In the genomic region with DNA sequence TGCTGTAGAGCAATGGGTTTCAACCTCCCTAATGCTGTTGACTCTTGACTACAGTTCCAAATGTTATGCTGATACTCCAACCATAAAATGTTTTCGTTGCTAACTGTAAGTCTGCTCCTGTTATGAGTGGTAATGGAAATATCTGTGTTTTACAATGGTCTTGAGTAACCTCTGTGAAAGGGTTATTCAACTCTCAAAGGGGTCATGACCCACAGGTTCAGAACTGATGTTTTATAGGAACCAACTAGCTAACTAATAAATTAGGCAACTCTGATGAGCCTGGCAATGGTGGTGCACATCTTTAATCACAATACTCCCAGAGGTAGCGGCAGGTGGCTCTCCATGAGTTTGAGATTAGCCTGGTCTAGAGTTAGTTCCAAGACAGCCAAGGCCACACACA, we compare ENCODE assay signal across 23 mouse cellular contexts. TPM values are rescaled to one million over a fixed set of nuclear protein-coding genes. Genes with fewer than 3 reads are reported as not detected.
DNase-seq lines count a peak whose midpoint lies in the region; ATAC-seq and TF ChIP-seq lines count a peak whose summit lies in the region.
"Had no signal": no experiment of that assay in that cellular context is flagged by ENCODE, and none has a peak within 500 bp of the region (broad histone marks: within the 10 kb centered on the region; RNA-seq: fewer than 3 reads in every experiment).

No protein-coding gene starts in this region.

- H3K4me2 ChIP-seq in liver, postnatal 0 days (ENCODE audit: low read depth, low read length) = 0 out of 2 replicates have a peak overlapping the region, but pooled peaks have one; percentile 31
- no peak overlapping the region for H3K4me2 ChIP-seq in liver, embryonic 11.5 days
- H3K4me2 ChIP-seq: embryonic facial prominence, embryonic 12.5 days; forebrain, embryonic 13.5 days; forebrain, embryonic 15.5 days had no signal

- H3K9ac ChIP-seq in liver, postnatal 0 days (replicated peaks) = no peak overlapping the region
- H3K9ac ChIP-seq in liver, embryonic 11.5 days (ENCODE audit: low read depth, low read length) = no peak overlapping the region
- 0 out of 2 replicates have a peak overlapping the region, but pooled peaks have one; percentile 29 for H3K9ac ChIP-seq in ES-Bruce4 (ENCODE audit: low read depth, poor library complexity, severe bottlenecking)
- H3K9ac ChIP-seq: embryonic facial prominence, embryonic 12.5 days; forebrain, embryonic 13.5 days; forebrain, embryonic 15.5 days; forebrain, postnatal 0 days had no signal

- H3K9me3 ChIP-seq in liver, postnatal 0 days (ENCODE audit: low read length) = peaks cover 8% of the 10 kb centered on the region; the same call in 1 of the 2 replicates
- H3K9me3 ChIP-seq in liver, embryonic 11.5 days (ENCODE audit: control insufficient read depth, low read length) = no peaks in the 10 kb centered on the region; the same call in 1 of the 2 replicates
- H3K9me3 ChIP-seq in ES-Bruce4 (replicated peaks; ENCODE audit: control insufficient read depth, insufficient read depth, low read length, poor library complexity, severe bottlenecking) = peaks cover 3% of the 10 kb centered on the region; the same call in 1 of the 2 replicates
- H3K9me3 ChIP-seq: forebrain, embryonic 15.5 days had no signal

- no peaks in the 10 kb centered on the region; the same call in 1 of the 2 replicates for H3K4me1 ChIP-seq in kidney, adult 2 months (ENCODE audit: control insufficient read depth, insufficient read depth, low read length)
- no peaks in the 10 kb centered on the region for H3K4me1 ChIP-seq in liver, postnatal 0 days (ENCODE audit: insufficient read depth)
- no peaks in the 10 kb centered on the region for H3K4me1 ChIP-seq in liver, embryonic 11.5 days (replicated peaks; ENCODE audit: control insufficient read depth, insufficient read depth, low read length)
- H3K4me1 ChIP-seq in ES-Bruce4 (ENCODE audit: control insufficient read depth, insufficient read depth, low read length) = peaks cover 5% of the 10 kb centered on the region
- H3K4me1 ChIP-seq: embryonic facial prominence, embryonic 12.5 days; forebrain, embryonic 13.5 days; forebrain, embryonic 15.5 days had no signal

- no peak for TF ChIP-seq POLR2A in kidney, adult 2 months (IDR thresholded peaks at IDR 0.05; ENCODE audit: low read depth, low read length)
- TF ChIP-seq POLR2A in ES-Bruce4 (IDR thresholded peaks at IDR 0.05; ENCODE audit: insufficient read depth, low read length) = no peak

- no peak for TF ChIP-seq CTCF in kidney, adult 2 months (conservative IDR thresholded peaks at IDR 0.05; ENCODE audit: insufficient read depth, insufficient read length, low read depth, low read length)
- no peak for TF ChIP-seq CTCF in liver, postnatal 0 days (IDR thresholded peaks at IDR 0.05; ENCODE audit: low read depth)
- no peak for TF ChIP-seq CTCF in ES-Bruce4 (IDR thresholded peaks at IDR 0.05; ENCODE audit: low read depth, low read length)

- no peak for DNase-seq in kidney, adult 2 months
- no peak for DNase-seq in kidney, adult 18-20 months
- DNase-seq in liver, postnatal 0 days = no peak
- no peak for DNase-seq in liver, embryonic 11.5 days (ENCODE audit: low spot score)
- DNase-seq in right cerebral cortex, postnatal 25 days = no peak
- DNase-seq: adrenal gland, adult 8-10 months; B cell, adult 2 months; cerebellum, adult 11-12 months; cerebellum, adult 2 months; cerebellum, adult 9-10 months; cerebellum, postnatal 10 days; cerebellum, postnatal 25 days; forebrain, postnatal 0 days had no signal

- 77% methylated on average over 2 of the region's 2 CpGs for WGBS in kidney, adult 2 months
- 78% methylated on average over 2 of the region's 2 CpGs for WGBS in liver, postnatal 0 days (ENCODE audit: insufficient replicate concordance)
- WGBS in liver, embryonic 11.5 days = 78% methylated on average over 2 of the region's 2 CpGs

- H3K27ac ChIP-seq in kidney, adult 2 months (ENCODE audit: insufficient read depth, low read depth, low read length) = peak overlapping the region; percentile 90; the same call in 1 of the 2 replicates
- H3K27ac ChIP-seq in liver, postnatal 0 days (ENCODE audit: low read depth) = peak overlapping the region; percentile 97
- no peak overlapping the region for H3K27ac ChIP-seq in liver, embryonic 11.5 days (ENCODE audit: low read depth, low read length)
- peak overlapping the region; percentile 98 for H3K27ac ChIP-seq in ES-Bruce4 (ENCODE audit: insufficient read depth, low read length)
- H3K27ac ChIP-seq: embryonic facial prominence, embryonic 10.5 days; embryonic facial prominence, embryonic 12.5 days; forebrain, embryonic 13.5 days; forebrain, embryonic 15.5 days had no signal

- TF ChIP-seq EP300 in liver, postnatal 0 days (IDR thresholded peaks at IDR 0.05; ENCODE audit: low read depth) = no peak
- no peak for TF ChIP-seq EP300 in ES-Bruce4 (IDR thresholded peaks at IDR 0.05; ENCODE audit: insufficient read depth, low read depth, low read length)

- ATAC-seq in liver, postnatal 0 days = peak; percentile 61
- ATAC-seq in liver, embryonic 11.5 days (replicated peaks; ENCODE audit: low FRiP score) = no peak
- ATAC-seq: activated CD4-positive, CD25-positive, alpha-beta regulatory T cell, adult 4 months; CD4-positive, CD25-positive, alpha-beta regulatory T cell, adult 4 months; forebrain, embryonic 13.5 days; forebrain, embryonic 15.5 days; forebrain, postnatal 0 days; Patski had no signal

- H3K27me3 ChIP-seq in kidney, adult 2 months (replicated peaks; ENCODE audit: control insufficient read depth, insufficient read depth, low read length) = no peaks in the 10 kb centered on the region
- H3K27me3 ChIP-seq in liver, postnatal 0 days (ENCODE audit: insufficient read depth, low read length) = peaks cover 8% of the 10 kb centered on the region; the same call in 1 of the 2 replicates
- H3K27me3 ChIP-seq in liver, embryonic 11.5 days (replicated peaks; ENCODE audit: control insufficient read depth, insufficient read depth, low read length) = peaks cover 6% of the 10 kb centered on the region
- H3K27me3 ChIP-seq in ES-Bruce4 (ENCODE audit: control insufficient read depth, insufficient read depth, low read length, poor library complexity, severe bottlenecking) = no peaks in the 10 kb centered on the region
- H3K27me3 ChIP-seq: CH12.LX; forebrain, embryonic 13.5 days; forebrain, embryonic 15.5 days; Patski had no signal

- no peaks in the 10 kb centered on the region for H3K36me3 ChIP-seq in kidney, adult 2 months (ENCODE audit: control insufficient read depth, insufficient read depth, low read length)
- H3K36me3 ChIP-seq in liver, postnatal 0 days (replicated peaks; ENCODE audit: insufficient read depth, low read length) = peaks cover under 1% of the 10 kb centered on the region; the same call in 1 of the 2 replicates
- no peaks in the 10 kb centered on the region for H3K36me3 ChIP-seq in liver, embryonic 11.5 days (ENCODE audit: control insufficient read depth, insufficient read depth, low read length)
- peaks cover 2% of the 10 kb centered on the region; the same call in 1 of the 2 replicates for H3K36me3 ChIP-seq in ES-Bruce4 (ENCODE audit: control insufficient read depth, insufficient read depth, low read length, poor library complexity, severe bottlenecking)
- H3K36me3 ChIP-seq: embryonic facial prominence, embryonic 10.5 days; embryonic facial prominence, embryonic 12.5 days; forebrain, embryonic 15.5 days; G1E had no signal

- H3K4me3 ChIP-seq in kidney, adult 2 months (ENCODE audit: insufficient read depth, low read depth, low read length) = no peak overlapping the region
- H3K4me3 ChIP-seq in liver, postnatal 0 days (ENCODE audit: low read depth, low read length) = no peak overlapping the region
- no peak overlapping the region for H3K4me3 ChIP-seq in liver, embryonic 11.5 days (ENCODE audit: low read depth, low read length)
- no peak overlapping the region for H3K4me3 ChIP-seq in ES-Bruce4 (ENCODE audit: low read depth, low read length)
- H3K4me3 ChIP-seq: embryonic facial prominence, embryonic 10.5 days; embryonic facial prominence, embryonic 12.5 days; forebrain, embryonic 13.5 days; forebrain, embryonic 15.5 days had no signal

RNA-seq across cellular contexts. Expression of a gene that starts 5.5 kb away (rescaled TPM):
- polyA plus RNA-seq in kidney, adult 2 months (2012; rRNA removed) = 20.6 and 21.0 TPM in 2 replicates
- 10.4 and 11.3 TPM in 2 replicates for polyA plus RNA-seq in liver, postnatal 0 days (2015; fragmentation: Nextera tagmentation; extraction: Ambion mirVana)
- polyA plus RNA-seq in liver, embryonic 11.5 days (2014; fragmentation: Nextera tagmentation; extraction: Ambion mirVana) = 17.6 and 20.1 TPM in 2 replicates
- 18.5 and 19.5 TPM in 2 replicates for polyA plus RNA-seq in ES-Bruce4 (2011; ENCODE audit: insufficient read depth, insufficient read length, low read depth, missing spikeins)

RNA-seq across cellular contexts. Expression of a gene that starts 6.1 kb away (rescaled TPM):
- 2.5 and 2.6 TPM in 2 replicates for polyA plus RNA-seq in kidney, adult 2 months (2012; rRNA removed)
- 2.6 and 2.9 TPM in 2 replicates for polyA plus RNA-seq in liver, postnatal 0 days (2015; fragmentation: Nextera tagmentation; extraction: Ambion mirVana)
- polyA plus RNA-seq in liver, embryonic 11.5 days (2014; fragmentation: Nextera tagmentation; extraction: Ambion mirVana) = 0.10 and 0.67 TPM in 2 replicates
- polyA plus RNA-seq in ES-Bruce4 (2011; ENCODE audit: insufficient read depth, insufficient read length, low read depth, missing spikeins) = 22.8 and 25.5 TPM in 2 replicates
- polyA plus RNA-seq: activated CD4-positive, CD25-positive, alpha-beta regulatory T cell, adult 4 months; CD4-positive, CD25-positive, alpha-beta regulatory T cell, adult 4 months; G1E had no signal
